Mouse (Mus musculus) WW6 (cell line): Measurements from ENCODE around the gene 4632433K11Rik.
A peak's percentile ranks its signal among the peaks of the same experiment; 100 is the strongest.
"Not testable (repeated sequence)": the region's sequence is repeated elsewhere in the genome, so short reads cannot be mapped to it uniquely, and the experiment has no call there.

Experiments used
- DNase-seq: peaks from one replicate; pipeline ENCODE4 v3.0.0-alpha.2; 2013; ENCODE audit warnings: low read depth, low spot score

The 4632433K11Rik gene

GRCm38 (mm10) chr7:5056651-5057263, 22.8 kb downstream of the 4632433K11Rik start:
- no peak for DNase-seq

DNA sequence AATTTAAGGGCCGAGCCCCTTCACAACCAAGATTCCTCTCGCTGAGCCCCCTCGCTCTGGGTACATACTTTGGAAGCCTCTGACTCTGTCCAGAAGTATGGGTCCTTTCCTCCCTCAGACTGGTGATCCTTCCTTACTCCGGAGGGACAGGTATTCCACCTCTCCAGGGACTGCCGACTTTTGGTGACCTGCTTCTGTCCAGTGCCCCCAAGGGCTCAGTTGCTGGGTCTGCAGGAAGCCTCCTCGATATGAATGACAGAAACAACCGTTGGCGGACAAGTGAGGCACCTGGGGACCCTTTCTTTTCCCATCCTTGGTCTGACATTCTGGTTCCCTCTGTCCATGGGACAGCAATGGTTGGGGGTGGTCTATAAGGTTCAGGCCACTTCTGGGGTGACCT, 23.5 kb downstream of the 4632433K11Rik start:
- no peak for DNase-seq

DNA sequence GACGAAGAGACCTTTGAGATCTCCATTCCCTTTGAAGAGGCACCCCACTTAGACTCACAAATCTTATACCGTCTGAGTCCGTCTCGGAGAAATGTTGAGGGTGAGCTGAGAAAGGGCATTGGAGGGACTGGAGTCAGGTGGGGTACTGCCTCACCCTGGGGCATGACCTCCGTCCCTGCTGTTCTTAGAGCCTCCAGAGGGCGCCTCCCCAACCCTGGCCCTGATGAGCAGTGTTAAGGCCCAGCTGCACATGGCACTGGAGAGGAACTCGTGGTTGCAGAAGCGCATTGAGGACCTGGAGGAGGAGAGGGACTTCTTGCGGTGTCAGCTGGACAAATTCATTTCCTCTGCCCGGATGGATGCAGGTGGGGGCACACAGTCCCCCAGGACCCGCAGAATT, 23.9 kb downstream of the 4632433K11Rik start:
- no peak for DNase-seq

- DNase-seq: no peak
These were observed 24.7 kb downstream of the 4632433K11Rik start for GRCm38 (mm10) chr7:5058631-5059030.

DNA sequence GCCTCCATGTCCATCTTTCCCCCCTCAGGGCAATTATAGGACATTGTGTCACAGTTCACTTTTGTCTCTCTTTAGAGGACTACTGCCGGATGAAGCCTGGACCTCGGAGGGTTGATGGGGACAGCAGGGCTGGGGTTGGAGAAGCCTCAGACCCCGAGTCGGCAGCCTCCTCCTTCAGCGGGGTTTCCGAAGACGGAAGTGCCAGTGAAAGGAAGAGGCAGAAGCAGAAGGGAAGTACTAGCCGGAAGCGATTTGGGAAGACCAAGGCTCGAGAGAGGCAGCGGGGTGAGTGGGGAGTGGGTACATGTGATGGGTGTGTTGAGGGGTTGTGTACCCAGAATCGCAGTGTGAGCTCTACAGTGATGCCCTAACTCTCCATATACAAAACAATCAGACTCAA, 25.5 kb downstream of the 4632433K11Rik start:
- DNase-seq: no peak

DNA sequence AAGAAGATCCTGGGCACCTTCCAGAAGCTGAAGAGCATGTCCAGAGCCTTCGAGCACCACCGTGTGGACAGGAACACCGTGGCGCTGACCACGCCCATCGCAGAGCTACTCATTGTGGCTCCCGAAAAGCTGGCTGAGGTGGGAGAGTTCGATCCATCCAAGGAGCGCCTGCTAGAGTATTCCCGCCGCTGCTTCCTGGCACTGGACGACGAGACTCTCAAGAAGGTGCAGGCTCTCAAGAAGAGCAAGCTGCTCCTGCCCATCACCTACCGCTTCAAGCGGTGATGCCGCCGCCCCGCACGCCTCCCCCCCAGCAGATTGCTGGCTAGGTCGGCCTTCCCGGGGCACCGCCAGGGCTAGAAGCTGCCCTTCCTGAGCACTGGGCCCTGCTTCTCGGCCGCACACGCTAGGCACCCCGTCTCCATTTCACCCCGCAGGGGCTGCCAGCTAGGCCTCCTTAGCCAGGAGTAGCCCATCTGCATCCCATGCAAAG, 26.4 kb downstream of the 4632433K11Rik start:
- DNase-seq: no peak

DNA sequence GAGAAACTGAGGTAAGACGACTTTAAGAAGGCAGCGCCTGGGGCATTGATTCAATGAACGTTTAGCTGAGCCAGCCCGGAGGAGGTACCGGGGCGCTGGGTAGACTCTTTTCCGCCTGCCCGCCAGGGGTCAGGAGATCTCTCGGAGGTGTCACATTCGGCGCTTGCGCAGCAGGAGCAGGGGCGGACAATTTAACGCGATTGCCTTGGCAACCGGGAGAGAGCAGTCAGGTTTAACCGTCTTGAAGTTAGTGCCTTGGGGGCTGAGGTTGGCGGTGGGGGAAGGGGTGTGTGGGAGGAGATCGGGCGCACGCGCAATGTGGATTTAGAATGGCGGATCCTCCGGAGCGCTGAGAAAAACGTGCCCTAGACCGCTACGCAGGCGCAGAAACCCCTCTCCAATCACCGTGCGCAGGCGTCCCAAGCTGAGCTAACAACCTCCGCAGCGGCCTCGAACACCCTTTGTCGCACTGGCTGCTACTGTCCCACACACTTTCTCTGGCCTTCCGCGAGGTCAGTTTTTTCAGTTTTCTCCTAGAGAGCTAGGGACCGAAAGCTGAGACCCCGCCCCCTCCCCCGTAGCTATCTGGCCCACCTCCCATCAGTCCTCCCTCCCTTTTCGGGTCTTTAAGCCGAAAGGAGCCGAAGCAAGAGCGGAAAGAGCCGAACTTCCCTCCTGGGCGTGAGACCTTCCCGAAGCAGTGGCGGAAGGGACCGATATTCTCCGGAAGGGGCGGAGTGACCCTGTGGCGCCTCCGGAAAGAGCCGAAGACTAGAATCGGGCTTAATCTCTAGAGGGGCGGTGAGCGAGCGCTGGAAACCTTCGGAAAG, 27.2 kb downstream of the 4632433K11Rik start:
- DNase-seq: peak; percentile 91

DNA sequence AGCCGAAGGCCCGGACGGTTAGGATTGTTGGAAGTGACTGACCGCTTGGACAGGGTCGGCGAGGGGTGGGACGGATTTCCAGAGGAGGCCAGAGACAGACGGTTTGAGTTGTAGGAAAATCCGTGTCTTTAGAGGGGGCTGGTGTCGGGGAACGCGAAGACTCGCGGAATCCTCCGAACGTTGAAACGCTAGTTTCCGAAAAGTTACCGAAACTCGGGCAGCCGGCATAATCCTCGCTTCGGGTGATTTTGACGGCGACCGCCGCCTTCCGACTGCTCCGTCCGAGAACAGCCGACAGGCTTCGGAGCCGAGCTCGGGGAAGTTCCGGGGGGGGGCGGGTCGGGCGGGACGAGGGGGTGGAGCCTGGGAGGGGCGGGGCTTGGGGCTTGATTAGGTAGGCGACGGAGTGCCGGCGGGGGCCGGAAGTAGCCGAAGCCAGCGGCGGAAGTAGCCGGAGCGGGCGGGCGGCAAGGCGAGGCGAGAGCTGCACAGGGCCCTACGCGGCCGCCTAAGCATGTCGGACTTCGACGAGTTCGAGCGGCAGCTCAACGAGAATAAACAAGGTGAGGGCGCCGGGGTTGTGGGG, 27.9 kb downstream of the 4632433K11Rik start, which contains the start of gene U2af2:
TSS of gene U2af2 (plus strand) at position 370 of the 586 bp plus-strand sequence.
- no peak for DNase-seq

DNA sequence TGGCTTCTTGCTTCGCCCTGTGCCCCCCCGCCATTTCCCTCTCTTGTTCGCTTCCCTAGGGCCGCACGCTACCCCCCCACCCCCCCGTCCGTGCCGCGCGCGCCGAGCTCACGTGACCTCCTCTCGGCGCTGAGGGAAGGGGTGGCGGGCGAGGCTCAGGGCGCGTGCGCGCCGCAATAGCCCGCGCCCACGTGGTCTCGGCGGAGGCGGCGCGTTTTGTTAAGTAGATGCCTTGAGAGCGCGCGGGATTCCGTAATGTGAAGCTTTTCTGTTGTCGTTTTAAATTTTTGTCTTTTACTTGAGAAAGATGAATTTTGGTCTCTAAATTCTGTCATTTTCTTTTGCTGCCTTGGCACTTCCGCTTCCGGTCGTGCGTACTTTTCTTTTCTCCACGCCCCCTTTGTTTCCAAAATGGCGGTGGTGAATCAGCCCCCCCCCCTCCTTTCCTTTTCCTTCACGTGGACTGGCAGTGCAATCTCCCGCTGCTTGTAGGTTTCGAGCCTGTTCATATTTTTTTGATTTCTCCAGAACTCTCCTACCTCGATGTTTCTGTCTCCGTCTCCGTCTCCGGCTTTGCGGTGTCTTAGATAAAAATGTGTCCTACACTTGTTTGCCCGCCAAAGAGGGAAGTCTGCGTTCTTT, 28.6 kb downstream of the 4632433K11Rik start:
- DNase-seq: no peak

GRCm38 (mm10) chr7:5064886-5065285, 31.0 kb downstream of the 4632433K11Rik start:
- DNase-seq: no peak

GRCm38 (mm10) chr7:5073586-5073985, 39.7 kb downstream of the 4632433K11Rik start:
- no peak for DNase-seq

GRCm38 (mm10) chr7:5074984-5075383, 41.1 kb downstream of the 4632433K11Rik start:
- no peak for DNase-seq

DNA sequence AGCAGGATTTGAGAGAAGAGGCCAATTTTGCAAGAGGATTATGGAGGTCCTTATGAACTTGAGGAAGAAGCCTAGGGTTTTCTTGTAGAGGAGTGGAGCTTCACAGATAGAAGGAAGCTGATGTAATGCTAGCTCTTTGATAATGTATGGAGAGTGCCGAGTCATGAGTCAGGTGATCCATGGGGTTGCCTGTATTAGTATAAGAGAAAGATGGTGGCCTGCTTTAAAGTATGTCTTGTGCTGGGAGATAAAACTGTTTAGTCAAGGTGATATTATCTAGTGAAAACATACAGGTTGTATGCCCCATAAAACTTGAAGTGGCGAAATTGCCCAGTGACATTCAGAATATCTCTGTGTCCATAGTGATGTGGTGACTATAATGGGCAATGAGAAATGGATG, 43.0 kb downstream of the 4632433K11Rik start:
- DNase-seq: no peak

DNA sequence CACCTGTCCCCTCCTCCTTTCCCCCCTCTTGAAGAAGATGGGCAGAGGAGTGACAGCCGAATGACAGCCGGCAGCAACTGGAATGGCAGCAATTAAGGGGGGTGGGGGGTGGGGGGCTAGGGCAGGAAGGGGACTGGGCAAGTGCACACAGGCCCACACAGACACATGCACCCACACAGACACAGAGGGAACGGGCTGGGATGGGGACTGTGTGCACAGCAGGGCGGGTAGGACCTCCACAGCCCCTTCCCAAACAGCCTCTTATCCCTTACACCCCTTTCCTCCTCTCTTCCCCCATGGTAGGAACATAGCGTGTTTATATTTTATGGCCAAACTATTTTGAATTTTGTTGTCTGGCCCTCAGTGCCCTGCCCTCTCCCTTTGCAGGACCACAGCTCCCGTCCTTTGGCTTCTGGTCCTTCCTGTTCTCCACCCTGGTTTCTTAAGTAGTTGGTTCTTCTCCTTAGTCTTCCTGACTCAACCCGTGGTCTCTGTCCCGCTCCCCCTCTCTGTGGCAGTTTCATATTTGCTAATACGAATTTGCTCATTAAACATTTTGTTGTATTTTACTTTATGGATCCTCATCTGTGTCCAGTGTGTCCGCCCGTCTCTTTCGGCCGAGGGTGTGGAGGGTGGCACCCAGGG, 45.6 kb downstream of the 4632433K11Rik start:
- DNase-seq: not testable (repeated sequence)

DNA sequence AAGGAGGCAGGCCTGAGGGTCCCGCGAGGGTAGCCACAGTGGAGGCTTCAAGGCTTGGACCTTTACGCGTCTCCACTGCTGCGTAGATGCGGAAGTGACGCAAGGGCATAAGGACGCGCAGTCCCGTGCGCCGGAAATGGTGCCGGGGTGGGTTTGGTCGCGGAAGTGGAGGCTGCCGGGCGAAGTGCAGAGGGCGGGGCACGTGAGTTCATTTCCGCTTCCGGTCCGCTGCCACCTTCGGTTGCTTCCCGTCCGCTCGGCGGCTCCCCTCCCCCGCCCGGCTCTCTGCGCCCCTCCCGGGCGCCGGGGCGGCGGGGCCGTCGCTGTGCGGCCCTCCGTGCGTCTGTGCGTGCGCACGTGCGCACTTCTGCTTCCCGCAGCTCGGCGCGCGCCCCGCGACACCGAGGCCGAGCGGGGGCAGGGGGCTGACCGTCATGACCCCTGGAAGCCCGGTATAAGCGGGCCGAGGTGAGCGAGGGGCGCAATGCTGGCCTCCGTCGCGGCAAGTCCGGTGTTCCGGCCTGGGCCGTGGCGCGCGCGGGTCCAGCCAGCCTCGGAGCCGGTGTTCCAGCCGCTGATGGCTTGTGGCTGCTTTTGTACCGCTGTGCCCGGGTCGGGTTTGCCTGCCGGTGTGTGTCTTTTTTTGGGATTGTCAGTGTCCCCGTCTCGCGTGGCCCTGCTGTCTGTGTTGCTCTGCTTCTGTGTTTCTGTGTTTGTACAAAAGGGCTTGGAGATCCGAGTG, 46.3 kb downstream of the 4632433K11Rik start, which contains the start of gene Epn1:
TSS of gene Epn1 (plus strand) at position 226 of the 742 bp plus-strand sequence.
- DNase-seq: peak; percentile 94

GRCm38 (mm10) chr7:5080815-5081214, 46.9 kb downstream of the 4632433K11Rik start:
- no peak for DNase-seq

DNA sequence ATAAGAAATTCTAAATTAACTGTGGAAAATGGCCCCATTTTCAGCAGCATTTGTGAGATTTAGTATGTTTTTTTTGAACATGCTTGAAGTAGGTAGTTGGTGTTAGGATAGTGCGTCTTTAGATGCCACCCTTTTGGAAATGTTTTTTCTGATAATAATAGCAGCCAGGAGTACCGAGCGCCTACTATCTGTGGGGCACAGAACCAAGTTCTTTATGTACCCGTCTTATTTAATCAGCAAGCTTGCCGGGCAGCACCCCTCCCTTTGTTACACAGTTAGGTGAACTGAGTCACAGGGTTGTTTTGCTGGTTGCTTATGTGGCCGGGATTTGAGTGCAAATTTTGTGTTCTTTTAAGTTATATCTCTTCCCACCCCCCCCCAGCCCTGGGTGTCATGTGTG, 47.3 kb downstream of the 4632433K11Rik start:
- no peak for DNase-seq

DNA sequence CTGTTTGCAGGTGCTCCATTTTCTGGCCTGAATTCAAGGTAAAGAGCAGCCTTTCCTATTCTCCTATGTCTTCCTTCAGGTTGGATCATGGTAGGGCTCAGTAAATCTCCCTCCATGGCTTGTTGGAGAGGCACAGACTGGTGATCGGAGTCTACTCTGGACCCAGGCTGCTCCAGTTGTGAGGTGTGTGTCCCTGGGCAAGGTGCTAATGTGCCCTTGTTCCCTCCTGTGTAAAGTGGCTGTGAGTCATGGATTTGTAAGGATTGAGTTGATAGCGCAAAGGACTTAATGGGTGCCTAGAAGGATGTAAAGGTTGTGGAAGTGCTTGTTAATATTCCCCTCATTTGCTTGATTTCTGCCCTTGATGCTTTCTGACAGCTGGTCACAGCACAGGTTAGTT, 48.0 kb downstream of the 4632433K11Rik start:
- no peak for DNase-seq

DNA sequence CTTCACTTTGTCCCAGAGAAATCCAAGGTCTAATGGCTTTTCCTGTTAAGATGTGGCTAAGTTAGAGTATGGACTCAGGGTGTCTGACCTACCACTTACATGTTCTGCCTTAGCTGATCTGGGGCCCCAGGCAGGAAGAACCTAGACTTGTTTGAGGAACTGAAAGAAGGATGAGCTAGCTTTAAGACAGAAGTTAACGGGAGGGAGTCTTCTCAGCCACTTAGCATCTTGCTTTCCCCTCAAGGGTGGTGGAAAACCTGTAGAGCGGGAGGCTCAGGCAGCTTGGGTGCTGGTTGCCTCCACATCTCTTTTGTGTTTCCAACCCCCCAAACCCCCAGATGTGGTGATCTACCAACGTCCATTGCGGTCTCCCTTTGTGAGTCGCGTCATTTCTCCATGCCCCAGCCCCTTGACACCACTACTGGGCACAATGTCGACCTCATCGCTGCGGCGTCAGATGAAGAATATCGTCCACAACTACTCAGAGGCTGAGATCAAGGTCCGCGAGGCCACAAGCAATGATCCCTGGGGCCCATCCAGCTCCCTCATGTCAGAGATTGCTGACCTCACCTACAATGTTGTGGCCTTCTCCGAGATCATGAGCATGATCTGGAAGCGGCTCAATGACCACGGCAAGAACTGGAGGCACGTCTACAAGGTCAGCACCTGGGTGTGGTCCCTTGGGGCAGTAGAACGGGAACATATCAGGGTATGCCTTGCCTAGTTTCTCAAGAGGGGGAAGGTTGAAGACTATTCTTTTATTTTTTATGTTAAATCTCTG, 49.6 kb downstream of the 4632433K11Rik start:
- DNase-seq: no peak
